Mouse (Mus musculus): ENCODE results near the gene Slc38a5. TPM values are rescaled to one million over a fixed set of nuclear protein-coding genes. Genes with fewer than 3 reads are reported as not detected.

The Slc38a5 gene
- not detected for polyA plus RNA-seq (2017; shearing (Covaris generic))

GRCm38 (mm10) chrX:8271083-8271820, at the start of gene Slc38a5:
Slc38a5 (plus strand) TSS chrX:8271133.

GRCm38 (mm10) chrX:8252334-8253285, 18.3 kb upstream of the Slc38a5 start, which contains the start of gene Ftsj1:
Ftsj1 (minus strand) TSS chrX:8252406.

GRCm38 (mm10) chrX:8327124-8327523, 56.2 kb downstream of the Slc38a5 start, which contains the start of gene Ssxb10:
Ssxb10 (plus strand) TSS chrX:8327424.

Other genes starting within 250 kb of the Slc38a5 start
- gene Suv39h1, start 196.4 kb upstream of the Slc38a5 start, polyA plus RNA-seq (2017; shearing (Covaris generic)) = 28.2 TPM
- gene Was, start 180.6 kb upstream of the Slc38a5 start, polyA plus RNA-seq (2017; shearing (Covaris generic)) = 33.1 TPM
- 23.0 TPM for gene Wdr13, start 138.2 kb upstream of the Slc38a5 start, polyA plus RNA-seq (2017; shearing (Covaris generic))
- 857 TPM for gene Rbm3, start 125.3 kb upstream of the Slc38a5 start, polyA plus RNA-seq (2017; shearing (Covaris generic))
- gene Tbc1d25, start 95.0 kb upstream of the Slc38a5 start, polyA plus RNA-seq (2017; shearing (Covaris generic)) = 30.2 TPM
- 58.8 TPM for gene Ebp, start 77.6 kb upstream of the Slc38a5 start, polyA plus RNA-seq (2017; shearing (Covaris generic))
- not detected for gene Porcn, start 64.6 kb upstream of the Slc38a5 start, polyA plus RNA-seq (2017; shearing (Covaris generic))
- gene Ftsj1, start 18.7 kb upstream of the Slc38a5 start, polyA plus RNA-seq (2017; shearing (Covaris generic)) = 12.5 TPM
- not detected for gene Ssxb10, start 56.3 kb downstream of the Slc38a5 start, polyA plus RNA-seq (2017; shearing (Covaris generic))
- not detected for gene Ssxb9, start 95.8 kb downstream of the Slc38a5 start, polyA plus RNA-seq (2017; shearing (Covaris generic))
- gene Ssxb1, start 142.2 kb downstream of the Slc38a5 start, polyA plus RNA-seq (2017; shearing (Covaris generic)) = not detected
- gene Ssxb2, start 190.6 kb downstream of the Slc38a5 start, polyA plus RNA-seq (2017; shearing (Covaris generic)) = not detected